Mouse (Mus musculus) C2C12 (cell line): ENCODE data around the gene Mrpl47. TPM values are rescaled to one million over a fixed set of nuclear protein-coding genes. Genes with fewer than 3 reads are reported as not detected.

Experiments
- H3K27me3 ChIP-seq: one replicate; pipeline ENCODE4 v1.6.1; 2011; ENCODE audit not compliant: control insufficient read depth, insufficient read depth, insufficient read length
- H3K36me3 ChIP-seq: one replicate; pipeline ENCODE4 v1.6.1; 2011; ENCODE audit not compliant: control insufficient read depth, insufficient read depth
- H3K4me3 ChIP-seq: one replicate; pipeline ENCODE4 v1.5.1; 2011; ENCODE audit warnings: mild to moderate bottlenecking, control low read depth; ENCODE audit not compliant: poor library complexity, insufficient read depth, severe bottlenecking
- H3K79me2 ChIP-seq: one replicate; pipeline ENCODE4 v1.6.1; 2011; ENCODE audit not compliant: control insufficient read depth, insufficient read depth
- H3K79me3 ChIP-seq: one replicate; pipeline ENCODE4 v1.6.1; 2011; ENCODE audit warnings: low read depth, control low read depth
- H3ac ChIP-seq: one replicate; pipeline ENCODE3; 2011; ENCODE audit warnings: low read depth; ENCODE audit not compliant: control insufficient read depth, insufficient read length
- CEBPB ChIP-seq: IDR thresholded peaks from one replicate; pipeline ENCODE4 v1.6.1; 2011; ENCODE audit warnings: low read depth, mild to moderate bottlenecking, control low read depth, moderate library complexity
- CTCF ChIP-seq: IDR thresholded peaks from one replicate; pipeline ENCODE4 v1.5.1; 2011; ENCODE audit not compliant: control insufficient read depth, insufficient read depth, insufficient read length
- FOSL1 ChIP-seq: IDR thresholded peaks from one replicate; pipeline ENCODE4 v1.8.0; 2011; ENCODE audit warnings: mild to moderate bottlenecking, low read length; ENCODE audit not compliant: poor library complexity, insufficient read depth, severe bottlenecking
- MAX ChIP-seq: IDR thresholded peaks from one replicate; pipeline ENCODE4 v1.6.1; 2011; ENCODE audit warnings: mild to moderate bottlenecking, control low read depth
- MYOD1 ChIP-seq: IDR thresholded peaks from one replicate; pipeline ENCODE4 v1.6.1; 2011; ENCODE audit warnings: low read depth; ENCODE audit not compliant: control insufficient read depth, insufficient read length
- MYOG ChIP-seq: IDR thresholded peaks from one replicate; pipeline ENCODE4 v1.6.1; 2011; ENCODE audit not compliant: control insufficient read depth, insufficient read length; ENCODE audit errors: extremely low read depth
- USF1 ChIP-seq: IDR thresholded peaks from one replicate; pipeline ENCODE4 v1.6.1; 2011; ENCODE audit warnings: low read depth, mild to moderate bottlenecking, control low read depth, moderate library complexity
- polyA plus RNA-seq: library from polyadenylated mRNA; unstranded; fragments of >200 nt; fragmentation: generic; extraction: Trizol; gene quantifications from one replicate; pipeline ENCODE4 v1.2.1, GENCODE M21; 2012; ENCODE audit warnings: missing spikeins

Gene Mrpl47
- polyA plus RNA-seq, 1 experiment = 15.7 TPM

DNA sequence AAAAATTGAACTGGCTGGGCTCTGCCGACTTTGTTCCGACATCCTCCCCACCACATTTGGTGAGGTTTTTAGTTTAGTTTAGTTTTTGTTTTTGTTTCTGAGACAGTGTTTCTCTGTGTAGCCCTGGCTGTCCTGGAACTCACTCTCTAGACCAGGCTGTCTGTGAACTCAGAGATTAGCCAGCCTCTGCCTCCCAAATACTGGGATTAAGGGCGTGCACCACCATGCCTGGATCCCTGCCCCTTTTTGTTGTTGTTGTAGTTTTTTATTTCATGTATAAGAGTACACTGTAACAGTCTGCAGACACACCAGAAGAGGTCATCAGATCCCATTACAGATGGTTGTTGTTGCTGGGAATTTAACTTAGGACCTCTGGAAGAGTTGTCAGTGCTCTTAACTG, 47.4 kb downstream of the Mrpl47 start:
- TF ChIP-seq MAX (no peak), MYOG (no peak), CEBPB (no peak), FOSL1 (no peak), USF1 (no peak), MYOD1 (no peak), CTCF (no peak)
- H3K36me3 ChIP-seq = no peaks in the 10 kb centered on the region
- no peaks in the 10 kb centered on the region for H3K79me3 ChIP-seq
- H3K4me3 ChIP-seq = no peak overlapping the region
- H3K79me2 ChIP-seq = no peaks in the 10 kb centered on the region
- H3ac ChIP-seq = no peak overlapping the region
- H3K27me3 ChIP-seq = peaks cover 3% of the 10 kb centered on the region

DNA sequence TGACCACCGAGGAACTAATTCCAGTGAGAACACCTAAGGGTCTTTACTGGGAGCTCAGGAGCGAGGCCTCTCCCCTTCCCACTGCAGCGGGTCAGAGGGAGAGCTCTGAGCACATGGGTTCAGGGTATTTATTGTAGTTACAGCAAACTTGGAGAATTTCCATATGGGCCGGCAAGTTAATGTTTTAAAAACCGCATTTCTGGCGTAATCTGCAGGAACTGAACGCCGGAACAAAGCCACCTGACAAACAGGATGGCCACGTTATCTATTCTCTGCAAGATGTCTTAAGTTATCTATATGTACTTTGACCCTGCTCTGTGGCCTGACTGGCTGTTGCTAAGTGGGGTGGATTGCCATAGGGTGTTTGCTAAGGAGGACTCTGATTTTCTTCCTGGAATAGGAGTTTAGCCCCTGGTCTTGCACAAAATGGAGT, 47.8 kb downstream of the Mrpl47 start:
- no peak for TF ChIP-seq MYOD1
- no peak for TF ChIP-seq MYOG
- TF ChIP-seq MAX = no peak
- TF ChIP-seq CTCF = no peak
- TF ChIP-seq USF1 = no peak
- TF ChIP-seq FOSL1 = no peak
- no peak for TF ChIP-seq CEBPB

DNA sequence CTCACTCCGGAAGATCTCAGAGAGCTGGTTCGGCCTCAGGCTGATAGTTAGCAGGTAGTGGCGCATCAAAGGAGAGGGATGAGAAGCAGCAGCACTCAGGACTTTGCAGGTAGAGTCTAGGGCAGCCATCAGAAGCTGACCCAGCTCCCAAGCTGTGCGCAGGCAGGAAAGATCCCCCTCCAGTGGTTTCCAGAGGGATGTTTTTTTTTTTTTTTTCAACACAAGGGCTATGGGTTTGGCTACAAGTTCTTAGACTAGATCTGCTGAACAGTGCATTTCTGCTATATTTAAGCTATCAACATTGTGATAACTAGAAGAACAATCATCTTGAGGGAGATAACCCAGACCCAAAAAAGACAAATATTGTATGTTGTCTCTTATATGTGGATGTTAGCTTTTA, 50.2 kb downstream of the Mrpl47 start:
- Histone ChIP-seq H3K27me3 (peaks cover 7% of the 10 kb centered on the region), H3K4me3 (no peak overlapping the region), H3K79me3 (no peaks in the 10 kb centered on the region), H3K79me2 (no peaks in the 10 kb centered on the region), H3ac (no peak overlapping the region), H3K36me3 (no peaks in the 10 kb centered on the region)
- no peak for TF ChIP-seq USF1
- TF ChIP-seq CTCF = no peak
- TF ChIP-seq CEBPB = no peak
- no peak for TF ChIP-seq MAX
- TF ChIP-seq FOSL1 = no peak
- TF ChIP-seq MYOD1 = no peak
- TF ChIP-seq MYOG = no peak

More for the DNA sequence above, 47.8 kb downstream of the Mrpl47 start:
- Histone ChIP-seq H3K36me3 (no peaks in the 10 kb centered on the region), H3K79me3 (no peaks in the 10 kb centered on the region), H3K4me3 (no peak overlapping the region), H3K79me2 (no peaks in the 10 kb centered on the region), H3ac (no peak overlapping the region), H3K27me3 (peaks cover 3% of the 10 kb centered on the region)

DNA sequence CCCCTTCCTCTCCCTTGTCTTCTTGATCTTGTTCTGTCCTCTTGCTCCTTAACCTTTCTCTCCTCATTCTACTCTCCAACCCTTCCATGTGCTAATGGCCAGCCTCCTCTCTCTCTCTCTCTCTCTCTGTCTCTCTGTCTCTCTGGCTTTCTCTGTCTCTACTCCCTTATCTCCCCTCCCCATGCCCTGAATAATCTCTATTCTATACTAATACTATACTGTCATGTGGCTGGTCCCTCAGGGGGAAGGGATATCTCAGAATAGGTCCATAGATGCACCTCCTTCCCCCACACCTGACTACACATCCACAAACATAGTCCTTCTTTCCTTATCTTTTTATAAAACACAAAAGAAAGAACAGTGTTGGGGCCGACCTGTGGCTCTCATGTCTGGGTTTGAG, 50.9 kb downstream of the Mrpl47 start:
- no peaks in the 10 kb centered on the region for H3K79me3 ChIP-seq
- H3K79me2 ChIP-seq = no peaks in the 10 kb centered on the region
- no peaks in the 10 kb centered on the region for H3K36me3 ChIP-seq
- TF ChIP-seq CTCF (no peak), CEBPB (no peak), MYOG (no peak), FOSL1 (no peak), USF1 (no peak), MYOD1 (no peak), MAX (no peak)
- peaks cover 7% of the 10 kb centered on the region for H3K27me3 ChIP-seq
- no peak overlapping the region for H3ac ChIP-seq
- H3K4me3 ChIP-seq = no peak overlapping the region

DNA sequence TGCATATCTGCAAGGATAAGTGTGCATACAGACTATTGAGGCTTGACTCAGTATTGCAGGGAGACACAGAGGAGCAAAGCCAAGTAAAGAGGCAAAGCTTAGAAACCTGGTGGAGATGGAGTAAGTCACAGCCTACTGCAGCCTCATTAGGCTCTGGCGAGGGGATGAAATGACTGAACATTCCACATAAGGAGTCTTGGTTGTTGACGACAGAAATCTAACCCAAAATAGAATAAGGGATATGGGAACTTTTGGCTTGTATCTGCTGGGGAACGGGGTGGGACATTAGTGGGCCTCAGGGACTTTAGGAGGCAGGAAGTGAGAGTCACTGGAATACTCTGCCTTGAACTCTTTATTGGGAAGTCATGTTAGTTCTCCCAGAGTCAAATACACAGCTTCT, 52.8 kb downstream of the Mrpl47 start:
- TF ChIP-seq USF1 (no peak), FOSL1 (no peak), MYOD1 (no peak)
- no peaks in the 10 kb centered on the region for H3K36me3 ChIP-seq
- peaks cover 7% of the 10 kb centered on the region for H3K27me3 ChIP-seq
- H3K79me3 ChIP-seq = no peaks in the 10 kb centered on the region
- no peak overlapping the region for H3K4me3 ChIP-seq
- H3K79me2 ChIP-seq = no peaks in the 10 kb centered on the region
- H3ac ChIP-seq = no peak overlapping the region

DNA sequence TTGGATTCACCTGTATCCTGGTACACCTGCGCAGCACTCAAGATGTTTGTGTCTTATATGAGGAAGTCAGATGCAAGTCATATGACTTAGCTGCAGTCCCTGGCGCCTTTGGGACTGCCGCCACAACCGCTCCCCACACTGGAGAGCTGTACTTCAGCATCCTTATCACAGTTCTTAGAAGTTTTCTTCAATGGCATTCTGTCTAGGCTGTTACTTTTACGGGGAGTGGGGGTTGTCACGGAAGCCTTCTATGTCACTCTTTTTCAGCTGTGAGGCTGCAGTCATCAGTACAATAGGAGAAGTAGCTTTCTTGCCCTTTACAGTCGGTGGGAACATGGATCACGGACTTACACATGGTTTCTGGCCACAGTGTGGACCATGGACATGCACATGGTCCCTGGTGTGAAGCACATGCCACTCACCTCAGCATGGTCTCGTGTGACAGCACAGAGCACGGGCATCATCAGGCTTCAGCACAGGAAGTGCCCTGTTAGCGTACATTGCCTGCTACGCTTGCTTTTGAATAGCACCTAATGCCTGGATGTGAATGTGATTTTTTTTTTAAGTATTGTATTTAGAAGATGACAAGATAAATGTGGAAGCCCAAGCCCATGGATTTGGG, 54.4 kb downstream of the Mrpl47 start:
- no peaks in the 10 kb centered on the region for H3K79me2 ChIP-seq
- H3ac ChIP-seq = no peak overlapping the region
- no peaks in the 10 kb centered on the region for H3K36me3 ChIP-seq
- no peak for TF ChIP-seq USF1
- no peak for TF ChIP-seq MYOD1
- no peak for TF ChIP-seq MYOG
- no peak for TF ChIP-seq CTCF
- TF ChIP-seq CEBPB = no peak
- no peak for TF ChIP-seq MAX
- no peak for TF ChIP-seq FOSL1
- no peak overlapping the region for H3K4me3 ChIP-seq
- H3K27me3 ChIP-seq = peaks cover 7% of the 10 kb centered on the region
- H3K79me3 ChIP-seq = no peaks in the 10 kb centered on the region
